Mouse (Mus musculus): ENCODE measurements at regions not wholly inside any gene's neighbourhood (a gene's known extent, or its start where the extent isn't known, plus 50 kb on each side); places are given as distances from the start of the nearest gene placed in this dataset.

DNA sequence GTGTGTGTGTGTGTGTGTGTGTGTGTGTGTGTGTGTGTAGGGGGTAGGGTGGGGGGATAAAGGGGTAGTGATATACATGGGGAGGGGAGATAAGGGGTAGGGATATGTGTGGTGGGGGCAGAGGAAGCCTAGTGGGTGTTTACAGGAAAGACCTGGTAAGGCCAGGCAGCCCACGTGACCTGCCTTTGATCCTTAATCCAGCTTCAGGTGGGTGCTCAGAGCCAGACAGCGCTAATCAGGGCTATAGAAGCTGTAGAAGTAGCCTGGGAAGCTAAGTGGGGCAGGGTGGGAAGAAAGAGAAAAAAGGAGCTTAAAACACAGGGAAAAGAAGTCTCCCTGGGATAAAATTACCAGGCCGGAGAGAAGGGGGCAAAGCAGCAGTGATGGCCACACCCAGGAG lies 659.9 kb upstream of the 3110018I06Rik start:
- H3K9me3 ChIP-seq (ENCODE audit: low read length): no peaks in the 10 kb centered on the region
- 16% methylated on average over 3 of the region's 3 CpGs for WGBS (ENCODE audit: insufficient replicate concordance)
- no peaks in the 10 kb centered on the region for H3K27me3 ChIP-seq (ENCODE audit: insufficient read depth, low read length)
- H3K4me3 ChIP-seq (ENCODE audit: low read depth, low read length): no peak overlapping the region
- DNase-seq (no peak), ATAC-seq (no peak)
- H3K36me3 ChIP-seq (replicated peaks; ENCODE audit: insufficient read depth, low read length): no peaks in the 10 kb centered on the region
- no peaks in the 10 kb centered on the region for H3K4me1 ChIP-seq (ENCODE audit: insufficient read depth)
- TF ChIP-seq EP300 (IDR thresholded peaks at IDR 0.05; ENCODE audit: low read depth) (no peak), CTCF (IDR thresholded peaks at IDR 0.05; ENCODE audit: low read depth) (no peak)
- H3K27ac ChIP-seq (ENCODE audit: low read depth): no peak overlapping the region
- no peak overlapping the region for H3K4me2 ChIP-seq (ENCODE audit: low read depth, low read length)
- no peak overlapping the region for H3K9ac ChIP-seq (replicated peaks)

DNA sequence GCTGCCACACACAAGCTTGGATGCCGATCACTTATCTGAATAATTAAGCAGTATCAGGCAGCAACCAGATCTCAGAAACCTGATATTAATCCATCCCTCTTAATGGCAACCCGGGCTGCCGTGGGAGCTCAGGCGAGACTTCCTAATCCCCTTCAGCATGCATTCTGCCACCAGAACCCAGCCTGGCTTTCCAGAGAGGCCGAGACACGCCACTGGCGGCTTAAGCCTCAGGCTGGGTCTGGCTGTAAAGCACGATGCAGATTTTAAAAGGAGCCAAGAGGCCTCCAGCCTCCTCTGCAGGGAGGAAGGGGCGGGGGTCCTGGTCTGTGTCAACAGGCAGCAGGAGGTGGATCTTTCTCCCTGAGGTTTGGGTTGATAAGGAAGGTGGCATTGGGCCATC lies 659.1 kb upstream of the 3110018I06Rik start:
- Histone ChIP-seq H3K4me2 (ENCODE audit: low read depth, low read length) (no peak overlapping the region), H3K27me3 (ENCODE audit: insufficient read depth, low read length) (no peaks in the 10 kb centered on the region), H3K4me1 (ENCODE audit: insufficient read depth) (no peaks in the 10 kb centered on the region), H3K27ac (ENCODE audit: low read depth) (no peak overlapping the region), H3K36me3 (replicated peaks; ENCODE audit: insufficient read depth, low read length) (no peaks in the 10 kb centered on the region), H3K9me3 (ENCODE audit: low read length) (no peaks in the 10 kb centered on the region), H3K9ac (replicated peaks) (no peak overlapping the region), H3K4me3 (ENCODE audit: low read depth, low read length) (no peak overlapping the region)
- DNase-seq (no peak), ATAC-seq (no peak)
- TF ChIP-seq CTCF (IDR thresholded peaks at IDR 0.05; ENCODE audit: low read depth) (no peak), EP300 (IDR thresholded peaks at IDR 0.05; ENCODE audit: low read depth) (no peak)
- WGBS (ENCODE audit: insufficient replicate concordance): 34% methylated on average over 9 of the region's 9 CpGs

DNA sequence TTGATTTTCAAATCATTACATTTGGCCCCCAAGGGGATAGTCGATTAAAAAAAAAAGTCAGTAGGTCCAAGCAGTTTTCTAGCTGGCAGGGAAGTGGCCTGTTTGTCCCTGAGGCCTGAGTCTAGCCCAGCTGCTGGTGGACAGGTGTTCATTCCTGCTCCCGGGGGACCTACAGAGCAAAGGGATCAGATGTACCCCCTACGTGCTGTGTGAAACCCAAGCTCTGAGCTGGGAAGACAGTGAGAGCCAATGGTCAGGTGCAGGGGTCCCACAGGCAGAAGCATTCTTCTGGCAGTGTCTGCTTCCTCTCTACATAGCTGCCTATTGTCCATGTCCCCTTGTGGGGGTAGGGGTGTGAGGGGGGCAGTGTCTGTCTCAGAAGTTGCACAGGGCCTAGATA lies 653.2 kb upstream of the 3110018I06Rik start:
- WGBS (ENCODE audit: insufficient replicate concordance): 62% methylated on average over 3 of the region's 3 CpGs

DNA sequence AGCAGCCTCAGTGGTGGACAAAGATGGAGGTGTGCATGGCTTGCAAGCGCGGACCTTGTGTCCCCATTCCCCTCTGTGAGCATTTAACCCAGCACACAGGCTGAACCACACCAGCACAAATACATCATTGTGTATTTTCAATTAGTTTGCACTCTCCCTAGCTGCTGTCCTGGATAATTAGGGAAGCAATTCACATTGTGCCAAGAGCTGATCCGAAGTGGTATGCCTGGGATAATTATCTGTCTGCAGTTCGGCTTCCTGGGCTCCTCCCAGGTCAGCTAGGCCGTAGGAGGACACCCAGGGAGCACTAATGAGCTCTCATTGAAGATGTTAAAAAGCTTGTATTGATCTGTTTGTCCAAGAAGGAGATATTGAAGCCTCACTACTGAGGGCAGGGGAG lies 648.8 kb upstream of the 3110018I06Rik start:
- Histone ChIP-seq H3K4me1 (ENCODE audit: insufficient read depth) (no peaks in the 10 kb centered on the region), H3K9ac (replicated peaks) (no peak overlapping the region), H3K27ac (ENCODE audit: low read depth) (no peak overlapping the region), H3K27me3 (ENCODE audit: insufficient read depth, low read length) (no peaks in the 10 kb centered on the region), H3K4me3 (ENCODE audit: low read depth, low read length) (no peak overlapping the region), H3K4me2 (ENCODE audit: low read depth, low read length) (no peak overlapping the region), H3K9me3 (ENCODE audit: low read length) (no peaks in the 10 kb centered on the region), H3K36me3 (replicated peaks; ENCODE audit: insufficient read depth, low read length) (no peaks in the 10 kb centered on the region)
- DNase-seq (no peak), ATAC-seq (no peak)
- 44% methylated on average over 5 of the region's 5 CpGs for WGBS (ENCODE audit: insufficient replicate concordance)
- TF ChIP-seq CTCF (IDR thresholded peaks at IDR 0.05; ENCODE audit: low read depth) (no peak), EP300 (IDR thresholded peaks at IDR 0.05; ENCODE audit: low read depth) (no peak)

More for the DNA sequence above, 653.2 kb upstream of the 3110018I06Rik start:
- TF ChIP-seq EP300 (IDR thresholded peaks at IDR 0.05; ENCODE audit: low read depth) (no peak), CTCF (IDR thresholded peaks at IDR 0.05; ENCODE audit: low read depth) (no peak)
- no peak overlapping the region for H3K4me2 ChIP-seq (ENCODE audit: low read depth, low read length)
- no peak overlapping the region for H3K27ac ChIP-seq (ENCODE audit: low read depth)
- no peaks in the 10 kb centered on the region for H3K36me3 ChIP-seq (replicated peaks; ENCODE audit: insufficient read depth, low read length)
- H3K9ac ChIP-seq (replicated peaks): no peak overlapping the region
- no peaks in the 10 kb centered on the region for H3K4me1 ChIP-seq (ENCODE audit: insufficient read depth)
- H3K9me3 ChIP-seq (ENCODE audit: low read length): no peaks in the 10 kb centered on the region
- no peak for ATAC-seq
- H3K4me3 ChIP-seq (ENCODE audit: low read depth, low read length): no peak overlapping the region
- DNase-seq: no peak
- no peaks in the 10 kb centered on the region for H3K27me3 ChIP-seq (ENCODE audit: insufficient read depth, low read length)

DNA sequence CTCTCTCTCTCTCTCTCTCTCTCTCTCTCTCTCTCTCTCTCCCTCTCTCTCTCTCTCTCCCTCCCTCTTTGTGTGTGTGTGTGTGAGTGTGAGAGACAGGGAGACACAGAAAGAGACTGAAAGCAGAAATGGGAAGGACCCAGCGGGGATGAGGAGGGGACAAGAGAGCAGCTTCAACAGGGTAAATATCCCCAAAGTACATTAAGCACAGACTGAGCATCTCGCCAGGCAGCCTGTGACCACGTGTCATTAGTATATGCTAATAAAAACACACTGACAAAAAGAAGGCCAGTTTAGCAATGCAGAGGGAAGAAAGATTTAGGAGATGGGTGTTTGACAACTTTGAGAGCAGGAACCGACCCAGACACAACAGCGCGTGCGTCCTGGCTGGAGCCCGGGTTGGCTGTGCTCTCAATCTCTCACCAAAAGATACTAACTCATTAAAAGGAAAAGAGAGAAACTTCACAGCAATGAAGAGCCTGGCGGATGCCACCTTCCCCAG lies 648.2 kb upstream of the 3110018I06Rik start:
- H3K9me3 ChIP-seq (ENCODE audit: low read length): no peaks in the 10 kb centered on the region
- ATAC-seq (no peak), DNase-seq (no peak)
- no peaks in the 10 kb centered on the region for H3K27me3 ChIP-seq (ENCODE audit: insufficient read depth, low read length)
- TF ChIP-seq EP300 (IDR thresholded peaks at IDR 0.05; ENCODE audit: low read depth) (no peak), CTCF (IDR thresholded peaks at IDR 0.05; ENCODE audit: low read depth) (no peak)
- 61% methylated on average over 9 of the region's 9 CpGs for WGBS (ENCODE audit: insufficient replicate concordance)
- no peak overlapping the region for H3K4me3 ChIP-seq (ENCODE audit: low read depth, low read length)
- no peak overlapping the region for H3K4me2 ChIP-seq (ENCODE audit: low read depth, low read length)
- no peaks in the 10 kb centered on the region for H3K4me1 ChIP-seq (ENCODE audit: insufficient read depth)
- H3K27ac ChIP-seq (ENCODE audit: low read depth): no peak overlapping the region
- no peak overlapping the region for H3K9ac ChIP-seq (replicated peaks)
- H3K36me3 ChIP-seq (replicated peaks; ENCODE audit: insufficient read depth, low read length): no peaks in the 10 kb centered on the region

DNA sequence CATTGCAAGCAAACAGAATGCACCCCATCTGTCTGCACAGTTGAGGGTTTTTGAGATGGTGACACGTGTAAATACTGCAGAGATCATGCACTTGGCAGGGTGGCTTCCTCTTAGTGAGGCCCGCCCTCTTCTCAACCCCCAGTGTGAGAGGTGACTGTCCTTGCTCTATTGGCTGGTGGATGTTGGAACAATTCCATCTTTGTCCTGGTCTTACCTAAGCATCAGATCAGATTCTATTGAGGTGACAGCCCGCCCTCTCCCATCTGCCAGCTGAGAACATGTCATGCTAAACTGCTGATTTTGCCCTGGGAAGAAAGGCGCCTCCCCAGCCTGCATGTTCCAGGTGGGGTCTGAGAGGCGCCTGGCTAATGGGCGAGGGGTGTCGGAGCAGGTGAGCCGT lies 646.4 kb upstream of the 3110018I06Rik start:
- H3K4me1 ChIP-seq (ENCODE audit: insufficient read depth): no peaks in the 10 kb centered on the region
- 64% methylated on average over 8 of the region's 8 CpGs for WGBS (ENCODE audit: insufficient replicate concordance)
- ATAC-seq (no peak), DNase-seq (no peak)
- H3K27me3 ChIP-seq (ENCODE audit: insufficient read depth, low read length): no peaks in the 10 kb centered on the region
- TF ChIP-seq CTCF (IDR thresholded peaks at IDR 0.05; ENCODE audit: low read depth) (no peak), EP300 (IDR thresholded peaks at IDR 0.05; ENCODE audit: low read depth) (no peak)
- H3K9ac ChIP-seq (replicated peaks): no peak overlapping the region
- H3K4me3 ChIP-seq (ENCODE audit: low read depth, low read length): no peak overlapping the region
- no peak overlapping the region for H3K27ac ChIP-seq (ENCODE audit: low read depth)
- H3K36me3 ChIP-seq (replicated peaks; ENCODE audit: insufficient read depth, low read length): no peaks in the 10 kb centered on the region
- no peak overlapping the region for H3K4me2 ChIP-seq (ENCODE audit: low read depth, low read length)
- H3K9me3 ChIP-seq (ENCODE audit: low read length): no peaks in the 10 kb centered on the region

DNA sequence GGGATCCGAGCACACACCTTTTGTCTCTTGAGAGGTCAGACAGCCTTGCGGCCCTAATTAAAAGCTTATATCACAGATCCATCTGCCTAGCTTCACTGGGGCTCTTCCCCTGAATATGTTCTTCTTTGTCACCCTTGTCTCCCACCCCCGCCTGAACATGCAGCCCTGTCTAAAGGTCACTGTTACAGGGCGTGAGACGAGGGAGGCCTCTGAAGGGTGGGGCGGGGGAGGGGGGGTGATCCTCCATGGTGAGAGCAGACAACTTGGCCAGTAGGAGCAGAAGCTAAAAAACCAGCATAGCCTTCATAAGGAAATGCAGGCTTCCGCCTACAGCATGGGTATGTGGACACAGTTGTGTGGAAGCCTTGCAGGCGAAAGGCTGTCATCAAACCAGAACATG lies 646.0 kb upstream of the 3110018I06Rik start:
- Histone ChIP-seq H3K4me3 (ENCODE audit: low read depth, low read length) (no peak overlapping the region), H3K4me1 (ENCODE audit: insufficient read depth) (no peaks in the 10 kb centered on the region), H3K9me3 (ENCODE audit: low read length) (no peaks in the 10 kb centered on the region), H3K27me3 (ENCODE audit: insufficient read depth, low read length) (no peaks in the 10 kb centered on the region), H3K36me3 (replicated peaks; ENCODE audit: insufficient read depth, low read length) (no peaks in the 10 kb centered on the region), H3K9ac (replicated peaks) (no peak overlapping the region), H3K27ac (ENCODE audit: low read depth) (no peak overlapping the region), H3K4me2 (ENCODE audit: low read depth, low read length) (no peak overlapping the region)
- ATAC-seq: no peak
- no peak for DNase-seq
- TF ChIP-seq CTCF (IDR thresholded peaks at IDR 0.05; ENCODE audit: low read depth): no peak
- TF ChIP-seq EP300 (IDR thresholded peaks at IDR 0.05; ENCODE audit: low read depth): no peak
- 50% methylated on average over 8 of the region's 8 CpGs for WGBS (ENCODE audit: insufficient replicate concordance)

All from liver, postnatal 0 days (tissue).